Mouse (Mus musculus): ENCODE results near the gene Sp6. TPM values are rescaled to one million over a fixed set of nuclear protein-coding genes. Genes with fewer than 3 reads are reported as not detected.

The Sp6 gene
- total RNA-seq, 2 experiments from 2014 or later = not detected

GRCm38 (mm10) chr11:97049492-97050085 is 36.4 kb downstream of the Sp6 start:
- intact Hi-C loops (cut with DNase I) = no loop called here
- DNase-seq = no peak

- intact Hi-C loops (cut with DNase I) = no loop called here
- DNase-seq = peak; percentile 47 to 61
These were observed 37.2 kb downstream of the Sp6 start, which contains the start of gene Osbpl7 for GRCm38 (mm10) chr11:97050216-97050943. Gene Osbpl7, plus strand, starts transcription at chr11:97050628.

- intact Hi-C loops (cut with DNase I) = no loop called here
These were observed 37.9 kb downstream of the Sp6 start for GRCm38 (mm10) chr11:97050944-97051586.

GRCm38 (mm10) chr11:97052219-97052646 is 39.0 kb downstream of the Sp6 start:
- intact Hi-C loops (cut with DNase I) = no loop called here
- DNase-seq = no peak

More at GRCm38 (mm10) chr11:97050944-97051586, 37.9 kb downstream of the Sp6 start:
- no peak for DNase-seq

GRCm38 (mm10) chr11:97063274-97063920 is 50.2 kb downstream of the Sp6 start:
- no peak for DNase-seq
- intact Hi-C loops (cut with DNase I) = no loop called here

GRCm38 (mm10) chr11:97063921-97064295 is 50.7 kb downstream of the Sp6 start:
- intact Hi-C loops (cut with DNase I) = no loop called here
- DNase-seq = no peak

GRCm38 (mm10) chr11:97065538-97066295 is 52.5 kb downstream of the Sp6 start:
- intact Hi-C loops (cut with DNase I) = no loop called here
- no peak for DNase-seq

GRCm38 (mm10) chr11:97066656-97067360 is 53.6 kb downstream of the Sp6 start:
- no peak for DNase-seq
- intact Hi-C loops (cut with DNase I) = no loop called here

GRCm38 (mm10) chr11:97069333-97069732 is 56.1 kb downstream of the Sp6 start:
- intact Hi-C loops (cut with DNase I) = no loop called here
- no peak for DNase-seq

- DNase-seq = no peak
- intact Hi-C loops (cut with DNase I) = no loop called here
These were observed 56.6 kb downstream of the Sp6 start for GRCm38 (mm10) chr11:97069770-97070169.

- no peak for DNase-seq
- intact Hi-C loops (cut with DNase I) = no loop called here
These were observed 57.9 kb downstream of the Sp6 start for GRCm38 (mm10) chr11:97071129-97071528.

- DNase-seq = no peak
- intact Hi-C loops (cut with DNase I) = no loop called here
These were observed 59.3 kb downstream of the Sp6 start for GRCm38 (mm10) chr11:97072533-97072932.

- intact Hi-C loops (cut with DNase I) = no loop called here
- no peak for DNase-seq
These were observed 61.0 kb downstream of the Sp6 start for GRCm38 (mm10) chr11:97074235-97074634.

Small RNA genes lying within 50 kb of the gene (microRNA-seq; reads per million reads assigned to microRNA genes)
- gene Mir8103 = 0.72 to 2.2 reads per million in 2 experiments

Other genes with a start within 250 kb of the Sp6 start
- 10 to 100 TPM; 10.0 to 10.3 TPM for gene Snx11, start 235.8 kb upstream of the Sp6 start, total RNA-seq (2021)
- gene Cbx1, start 224.3 kb upstream of the Sp6 start, total RNA-seq (2021) = 10 to 100 TPM; 33.3 to 34.3 TPM
- 100 to 1,000 TPM; 374 to 411 TPM for gene Nfe2l1, start 183.4 kb upstream of the Sp6 start, total RNA-seq (2021)
- gene Copz2, start 163.5 kb upstream of the Sp6 start, total RNA-seq (2021) = 10 to 100 TPM; 23.1 to 23.6 TPM
- gene Cdk5rap3, start 96.9 kb upstream of the Sp6 start, total RNA-seq (2021) = 10 to 100 TPM; 21.0 to 25.3 TPM
- gene Prr15l, start 85.3 kb upstream of the Sp6 start, total RNA-seq (2021) = not detected
- 1 to 10 TPM; 6.6 to 7.5 TPM for gene Pnpo, start 69.4 kb upstream of the Sp6 start, total RNA-seq (2021)
- 10 to 100 TPM in 1 of 2 experiments, 1 to 10 TPM in 1; 8.6 to 12.5 TPM for gene Sp2, start 30.4 kb upstream of the Sp6 start, total RNA-seq (2021)
- 1 to 10 TPM; 9.6 to 9.8 TPM for gene Scrn2, start 16.5 kb downstream of the Sp6 start, total RNA-seq (2021)
- under 1 TPM in 1 of 2 experiments, not detected in 1; 0.20 TPM for gene Lrrc46, start 28.0 kb downstream of the Sp6 start, total RNA-seq (2021)
- 10 to 100 TPM; 40.8 to 45.5 TPM for gene Mrpl10, start 28.2 kb downstream of the Sp6 start, total RNA-seq (2021)
- gene Osbpl7, start 37.2 kb downstream of the Sp6 start, total RNA-seq (2021) = 1 to 10 TPM; 2.6 to 2.9 TPM
- under 1 TPM; 0.44 to 0.69 TPM for gene Tbx21, start 101.9 kb downstream of the Sp6 start, total RNA-seq (2021)
- 1 to 10 TPM; 5.9 to 6.6 TPM for gene Tbkbp1, start 138.1 kb downstream of the Sp6 start, total RNA-seq (2021)
- 10 to 100 TPM; 46.2 to 52.3 TPM for gene Kpnb1, start 174.5 kb downstream of the Sp6 start, total RNA-seq (2021)

All from gastrocnemius, postnatal 36 days (tissue).